Mouse (Mus musculus) CH12.LX (cell line): ENCODE measurements around the gene Grid2.

ENCODE experiments used
- CTCF ChIP-seq, 2 experiments: IDR thresholded peaks in 1 of 2; conservative IDR thresholded peaks in 1 of 2; 2 replicates each; pipeline ENCODE4 v1.5.1; 2011 to 2012; ENCODE audit warnings: low read depth in 2 of 2, low read length in 2 of 2, improper control_type of control experiment in 1 of 2, inconsistent platforms in 1 of 2, mild to moderate bottlenecking in 1 of 2, moderate library complexity in 1 of 2
- GABPA ChIP-seq: IDR thresholded peaks from 2 replicates; pipeline ENCODE4 v1.6.1; 2012; ENCODE audit warnings: low read depth, low read length, improper control_type of control experiment, inconsistent platforms; ENCODE audit not compliant: insufficient replicate concordance
- KAT2A ChIP-seq: IDR thresholded peaks from 2 replicates; pipeline ENCODE4 v1.6.1; 2012; ENCODE audit warnings: low read length, improper control_type of control experiment, inconsistent platforms; ENCODE audit not compliant: insufficient replicate concordance
- MAX ChIP-seq: IDR thresholded peaks from 2 replicates; pipeline ENCODE4 v1.6.1; 2011; ENCODE audit warnings: low read length, improper control_type of control experiment
- MAZ ChIP-seq: IDR thresholded peaks from 2 replicates; pipeline ENCODE4 v1.6.1; 2012; ENCODE audit warnings: low read depth, mild to moderate bottlenecking, inconsistent platforms, low read length, improper control_type of control experiment, moderate library complexity
- POLR2A ChIP-seq: IDR thresholded peaks from 2 replicates; pipeline ENCODE4 v1.6.1; 2011; ENCODE audit warnings: low read depth, mild to moderate bottlenecking, improper control_type of control experiment, low read length
- POLR2AphosphoS2 ChIP-seq: IDR thresholded peaks from 2 replicates; pipeline ENCODE4 v1.6.1; 2011; ENCODE audit warnings: low read depth, low read length, improper control_type of control experiment
- RAD21 ChIP-seq: IDR thresholded peaks from 2 replicates; pipeline ENCODE4 v1.6.1; 2011; ENCODE audit warnings: low read depth, mild to moderate bottlenecking, low read length, improper control_type of control experiment, moderate library complexity
- SIN3A ChIP-seq: IDR thresholded peaks from 2 replicates; pipeline ENCODE4 v1.6.1; 2012; ENCODE audit warnings: low read length, improper control_type of control experiment, inconsistent platforms
- ZNF384 ChIP-seq: IDR thresholded peaks from 2 replicates; pipeline ENCODE4 v1.6.1; 2012; ENCODE audit warnings: low read depth, low read length, improper control_type of control experiment, inconsistent platforms

DNA sequence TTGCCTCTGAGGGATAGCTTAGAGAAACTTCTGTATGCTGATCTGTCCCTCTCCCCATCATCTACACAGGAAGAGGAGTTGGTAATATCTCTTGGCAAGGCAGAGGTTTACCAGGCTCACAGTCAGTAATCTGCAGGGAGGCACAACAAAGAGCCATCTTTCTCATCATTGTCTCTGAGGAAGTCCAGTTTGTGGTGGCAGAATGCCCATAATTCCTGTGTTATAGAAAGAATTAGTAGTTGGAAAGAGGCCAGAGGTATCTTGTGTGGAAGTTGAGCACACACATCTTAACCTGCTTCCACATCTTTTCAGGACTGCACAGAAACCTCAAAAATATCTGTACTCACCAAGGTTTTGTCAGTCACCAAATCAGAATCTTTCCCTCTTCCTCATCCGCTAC is 1071.3 kb downstream of the Grid2 start:
- TF ChIP-seq KAT2A: no peak
- TF ChIP-seq SIN3A: no peak
- TF ChIP-seq MAX: no peak
- no peak for TF ChIP-seq POLR2AphosphoS2
- TF ChIP-seq ZNF384: no peak
- TF ChIP-seq CTCF (conservative IDR thresholded peaks at IDR 0.05 in 1 of 2, IDR thresholded peaks at IDR 0.05 in 1 of 2; ENCODE audit: low read depth in 2 of 2, low read length in 2 of 2): no peak
- no peak for TF ChIP-seq MAZ
- TF ChIP-seq POLR2A: no peak
- TF ChIP-seq GABPA: no peak
- no peak for TF ChIP-seq RAD21
